ENCODE assay signal across 19 mouse cellular contexts in the genomic region with DNA sequence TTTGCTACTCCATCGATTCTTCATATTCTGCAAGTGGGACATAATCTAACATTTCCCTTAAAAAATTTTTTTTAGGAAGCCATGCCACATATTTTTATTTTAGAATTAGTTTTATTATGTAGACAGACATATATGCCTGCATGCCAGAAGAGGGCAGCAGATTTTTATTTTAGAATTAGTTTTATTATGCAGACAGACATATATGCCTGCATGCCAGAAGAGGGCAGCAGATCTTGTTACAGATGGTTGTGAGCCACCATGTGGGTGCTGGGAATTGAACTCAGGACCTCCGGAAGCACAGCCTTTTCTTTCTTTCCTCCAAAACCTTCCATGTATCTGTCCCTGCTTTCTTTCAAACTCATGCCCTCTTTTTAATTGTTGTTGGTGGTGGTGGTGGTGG. TPM values are rescaled to one million over a fixed set of nuclear protein-coding genes. Genes with fewer than 3 reads are reported as not detected.
A peak's percentile ranks its signal among the peaks of the same experiment; 100 is the strongest.
DNase-seq lines count a peak whose midpoint lies in the region; ATAC-seq and TF ChIP-seq lines count a peak whose summit lies in the region.
"Had no signal": no experiment of that assay in that cellular context is flagged by ENCODE, and none has a peak within 500 bp of the region (broad histone marks: within the 10 kb centered on the region; RNA-seq: fewer than 3 reads in every experiment).

No protein-coding gene starts in this region.

- TF ChIP-seq RAD21 in CH12.LX (IDR thresholded peaks at IDR 0.05; ENCODE audit: low read depth, low read length) = peak; percentile 33

- no peak overlapping the region for H3K9ac ChIP-seq in liver, embryonic 14.5 days (replicated peaks)
- H3K9ac ChIP-seq in liver, embryonic 12.5 days = no peak overlapping the region
- H3K9ac ChIP-seq in CH12.LX (ENCODE audit: insufficient read depth, low read depth) = no peak overlapping the region
- H3K9ac ChIP-seq: embryonic facial prominence, embryonic 13.5 days; heart, embryonic 15.5 days; limb, embryonic 15.5 days; neural tube, embryonic 15.5 days had no signal

- no peak overlapping the region for H3K4me2 ChIP-seq in liver, embryonic 14.5 days (ENCODE audit: low read depth)
- no peak overlapping the region for H3K4me2 ChIP-seq in liver, embryonic 12.5 days
- H3K4me2 ChIP-seq in CH12.LX (ENCODE audit: insufficient read depth, low read depth, poor library complexity, severe bottlenecking) = no peak overlapping the region
- H3K4me2 ChIP-seq: embryonic facial prominence, embryonic 13.5 days; heart, embryonic 15.5 days; limb, embryonic 15.5 days; neural tube, embryonic 15.5 days had no signal

- H3K27ac ChIP-seq in gastrocnemius, adult 2 months = no peak overlapping the region
- H3K27ac ChIP-seq in liver, embryonic 14.5 days = no peak overlapping the region
- H3K27ac ChIP-seq in liver, embryonic 12.5 days = no peak overlapping the region
- no peak overlapping the region for H3K27ac ChIP-seq in CH12.LX (ENCODE audit: insufficient read depth, low read depth)
- H3K27ac ChIP-seq in small intestine, adult 2 months (ENCODE audit: insufficient read depth, low read depth, low read length) = no peak overlapping the region
- H3K27ac ChIP-seq: embryonic facial prominence, embryonic 13.5 days; heart, embryonic 15.5 days; limb, embryonic 15.5 days; neural tube, embryonic 15.5 days had no signal

- H3K36me3 ChIP-seq in liver, embryonic 14.5 days (replicated peaks; ENCODE audit: control insufficient read depth, insufficient read depth, low read depth) = no peaks in the 10 kb centered on the region
- H3K36me3 ChIP-seq in liver, embryonic 12.5 days = peaks cover 18% of the 10 kb centered on the region
- H3K36me3 ChIP-seq in CH12.LX (replicated peaks in 1 of 2; ENCODE audit: control insufficient read depth in 1 of 2, insufficient read depth in 1 of 2, low read length in 1 of 2) = peaks cover 0 to 33% of the 10 kb centered on the region in 2 experiments
- H3K36me3 ChIP-seq in small intestine, adult 2 months (ENCODE audit: control insufficient read depth, insufficient read depth, low read length) = peaks cover 3% of the 10 kb centered on the region; the same call in 1 of the 2 replicates

- H3K4me3 ChIP-seq in gastrocnemius, adult 2 months = no peak overlapping the region
- H3K4me3 ChIP-seq in liver, embryonic 14.5 days (ENCODE audit: insufficient read depth in 1 of 2, low read depth in 2 of 2, low read length in 2 of 2) = no peak overlapping the region
- H3K4me3 ChIP-seq in liver, embryonic 12.5 days = no peak overlapping the region
- H3K4me3 ChIP-seq in CH12.LX (replicated peaks in 1 of 3; ENCODE audit: low read depth in 2 of 3, low read length in 2 of 3, poor library complexity in 1 of 3) = no peak overlapping the region
- H3K4me3 ChIP-seq in small intestine, adult 2 months (ENCODE audit: low read depth, low read length) = no peak overlapping the region
- H3K4me3 ChIP-seq: embryonic facial prominence, embryonic 13.5 days; heart, embryonic 15.5 days; limb, embryonic 15.5 days; neural tube, embryonic 15.5 days had no signal

- peaks cover 8% of the 10 kb centered on the region; the same call in 1 of the 2 replicates for H3K27me3 ChIP-seq in liver, embryonic 14.5 days (ENCODE audit: control insufficient read depth, insufficient read depth, low read length)
- peaks cover 37% of the 10 kb centered on the region for H3K27me3 ChIP-seq in liver, embryonic 12.5 days (replicated peaks)
- H3K27me3 ChIP-seq in CH12.LX (replicated peaks) = no peaks in the 10 kb centered on the region
- peaks cover 9% of the 10 kb centered on the region for H3K27me3 ChIP-seq in small intestine, adult 2 months (ENCODE audit: control insufficient read depth, insufficient read depth, low read length)
- H3K27me3 ChIP-seq: embryonic facial prominence, embryonic 13.5 days; heart, embryonic 15.5 days; limb, embryonic 15.5 days; neural tube, embryonic 15.5 days had no signal

- no peaks in the 10 kb centered on the region for H3K4me1 ChIP-seq in liver, embryonic 14.5 days (replicated peaks; ENCODE audit: control insufficient read depth in 2 of 2, insufficient read depth in 2 of 2, low read length in 1 of 2)
- peaks cover 14% of the 10 kb centered on the region; the same call in 1 of the 2 replicates for H3K4me1 ChIP-seq in liver, embryonic 12.5 days
- no peaks in the 10 kb centered on the region; a peak in 1 of 4 replicates for H3K4me1 ChIP-seq in CH12.LX (ENCODE audit: control insufficient read depth in 1 of 2, insufficient read depth in 2 of 2)
- peaks cover 2% of the 10 kb centered on the region; the same call in 1 of the 2 replicates for H3K4me1 ChIP-seq in small intestine, adult 2 months (ENCODE audit: control insufficient read depth, insufficient read depth, insufficient read length, low read length)

- intact Hi-C loops in gastrocnemius, adult 2 months (cut with DNase I) = no loop called here

- H3K9me3 ChIP-seq in liver, embryonic 14.5 days (ENCODE audit: control insufficient read depth, low read length) = no peaks in the 10 kb centered on the region
- no peaks in the 10 kb centered on the region for H3K9me3 ChIP-seq in liver, embryonic 12.5 days (replicated peaks)
- H3K9me3 ChIP-seq in CH12.LX (replicated peaks; ENCODE audit: low read length) = peaks cover 4% of the 10 kb centered on the region
- H3K9me3 ChIP-seq: embryonic facial prominence, embryonic 13.5 days; heart, embryonic 15.5 days; limb, embryonic 15.5 days; neural tube, embryonic 15.5 days had no signal

- WGBS in liver, embryonic 14.5 days (ENCODE audit: insufficient replicate concordance) = 72% methylated on average over 2 of the region's 2 CpGs
- 79% methylated on average over 2 of the region's 2 CpGs for WGBS in liver, embryonic 12.5 days (ENCODE audit: insufficient replicate concordance)
- WGBS in small intestine, adult 2 months = 94% methylated on average over 2 of the region's 2 CpGs

- TF ChIP-seq EP300 in liver, embryonic 14.5 days (IDR thresholded peaks at IDR 0.05; ENCODE audit: low read depth) = no peak
- TF ChIP-seq EP300 in CH12.LX (IDR thresholded peaks at IDR 0.05; ENCODE audit: low read length) = no peak

- TF ChIP-seq POLR2A in CH12.LX (IDR thresholded peaks at IDR 0.05; ENCODE audit: low read depth, low read length) = no peak
- no peak for TF ChIP-seq POLR2A in small intestine, adult 2 months (IDR thresholded peaks at IDR 0.05; ENCODE audit: low read depth, low read length)

- in situ Hi-C loops in CH12.LX (cut with MboI; ENCODE audit: low pct_ligation_motif_present, low pct_unique_long_range_greater_than_20kb, low sequenced_read_pairs) = loop anchor here (25.0 kb wide), 1 partner anchor 356 kb away; the partner anchor contains the start of gene Cck

- ATAC-seq in liver, embryonic 14.5 days (ENCODE audit: insufficient read depth) = no peak
- ATAC-seq in liver, embryonic 12.5 days = no peak

- dilution Hi-C loops in CH12.LX (cut with MboI; ENCODE audit: extremely low pct_ligation_motif_present, extremely low pct_unique_long_range_greater_than_20kb, low sequenced_read_pairs) = no loop called here

- H3K79me2 ChIP-seq in CH12.LX (replicated peaks; ENCODE audit: control insufficient read depth, extremely low read depth, insufficient read depth, poor library complexity, severe bottlenecking) = no peaks in the 10 kb centered on the region

- peak; percentile 28 for TF ChIP-seq CTCF in gastrocnemius, adult 2 months (IDR thresholded peaks at IDR 0.05)
- TF ChIP-seq CTCF in liver, embryonic 14.5 days (IDR thresholded peaks at IDR 0.05; ENCODE audit: low read depth) = peak; percentile 45; the same call in 1 of the 2 replicates
- TF ChIP-seq CTCF in CH12.LX (conservative IDR thresholded peaks at IDR 0.05 in 1 of 2, IDR thresholded peaks at IDR 0.05 in 1 of 2; ENCODE audit: low read depth in 2 of 2, low read length in 2 of 2) = peak in 1 of 2 experiments; percentile 62; a peak in 2 of 4 replicates
- TF ChIP-seq CTCF in small intestine, adult 2 months (IDR thresholded peaks at IDR 0.05; ENCODE audit: extremely low read depth, insufficient read length, insufficient replicate concordance, low read depth, low read length) = peak; percentile 26; the same call in 1 of the 2 replicates

- DNase-seq in gastrocnemius, adult 2 months = no peak
- DNase-seq in gastrocnemius, postnatal 10 days = no peak
- no peak for DNase-seq in liver, embryonic 14.5 days (ENCODE audit: low read depth in 3 of 3, low spot score in 3 of 3)
- DNase-seq in CH12.LX (ENCODE audit: extremely low read depth) = peak; percentile 26
- DNase-seq in adrenal gland, adult 18-20 months (ENCODE audit: low spot score in 2 of 2) = no peak
- DNase-seq: cerebellum, adult 11-12 months; cerebellum, postnatal 36 days; kidney, adult 8-10 months; lung, postnatal 10 days; retina, postnatal 1 day; thymus, postnatal 14 days had no signal

RNA-seq across cellular contexts. Expression of gene Ccdc13, which starts 3.7 kb away (rescaled TPM):
- under 1 TPM in 1 of 2 experiments, not detected in 1; 0.23 TPM for total RNA-seq in gastrocnemius, adult 2 months (2021)
- total RNA-seq in gastrocnemius, postnatal 10 days (2021) = under 1 TPM; 0.79 to 0.85 TPM
- polyA plus RNA-seq in liver, embryonic 14.5 days (2012; rRNA removed) = not detected in 2 replicates
- polyA plus RNA-seq in liver, embryonic 14.5 days (2014; fragmentation: Nextera tagmentation; extraction: Ambion mirVana) = not detected in 2 replicates
- not detected in 2 replicates for polyA plus RNA-seq in liver, embryonic 12.5 days (2016; fragmentation: Nextera tagmentation; extraction: Ambion mirVana)
- total RNA-seq in CH12.LX (2012; rRNA removed) (0.25 and 0.34 TPM in 2 replicates), CH12.LX (2014; rRNA removed) (not detected in 2 replicates)
- polyA plus RNA-seq in CH12.LX (2012; ENCODE audit: insufficient read length, low read depth) = 0.11 TPM in 1 of 2 replicates, not detected in the other
- polyA plus RNA-seq in small intestine, adult 2 months (2012; rRNA removed) = 0.65 TPM in 1 of 2 replicates, not detected in the other
- total RNA-seq in adrenal gland, adult 18-20 months (2021) = under 1 TPM; 0.70 to 0.93 TPM
- polyA plus RNA-seq: heart, embryonic 15.5 days had no signal

RNA-seq across cellular contexts. Expression of gene Higd1a, which starts 15.2 kb away (rescaled TPM):
- total RNA-seq in gastrocnemius, adult 2 months (2021) = 100 to 1,000 TPM in 1 of 2 experiments, 10 to 100 TPM in 1; 89.1 to 111 TPM
- total RNA-seq in gastrocnemius, postnatal 10 days (2021) = 10 to 100 TPM; 75.4 to 98.1 TPM
- polyA plus RNA-seq in liver, embryonic 14.5 days (2012; rRNA removed) = 12.9 and 20.8 TPM in 2 replicates
- polyA plus RNA-seq in liver, embryonic 14.5 days (2014; fragmentation: Nextera tagmentation; extraction: Ambion mirVana) = 97.4 and 119 TPM in 2 replicates
- polyA plus RNA-seq in liver, embryonic 12.5 days (2016; fragmentation: Nextera tagmentation; extraction: Ambion mirVana) = 135 and 145 TPM in 2 replicates
- total RNA-seq in CH12.LX (2012; rRNA removed) (118 and 132 TPM in 2 replicates), CH12.LX (2014; rRNA removed) (90.6 and 93.2 TPM in 2 replicates)
- polyA plus RNA-seq in CH12.LX (2012; ENCODE audit: insufficient read length, low read depth) = 75.4 and 79.3 TPM in 2 replicates
- 7.0 and 11.4 TPM in 2 replicates for polyA plus RNA-seq in small intestine, adult 2 months (2012; rRNA removed)
- 100 to 1,000 TPM in 1 of 2 experiments, 10 to 100 TPM in 1; 89.4 to 116 TPM for total RNA-seq in adrenal gland, adult 18-20 months (2021)

RNA-seq across cellular contexts. Expression of gene Hhatl, which starts 50.6 kb away (rescaled TPM):
- total RNA-seq in gastrocnemius, adult 2 months (2021) = 100 to 1,000 TPM; 151 to 153 TPM
- 100 to 1,000 TPM; 256 to 285 TPM for total RNA-seq in gastrocnemius, postnatal 10 days (2021)
- polyA plus RNA-seq in liver, embryonic 14.5 days (2012; rRNA removed) = 0.05 TPM in 1 of 2 replicates, not detected in the other
- not detected in 2 replicates for polyA plus RNA-seq in liver, embryonic 14.5 days (2014; fragmentation: Nextera tagmentation; extraction: Ambion mirVana)
- not detected in 2 replicates for polyA plus RNA-seq in liver, embryonic 12.5 days (2016; fragmentation: Nextera tagmentation; extraction: Ambion mirVana)
- total RNA-seq in CH12.LX (2012; rRNA removed) (not detected in 2 replicates), CH12.LX (2014; rRNA removed) (not detected in 2 replicates)
- polyA plus RNA-seq in CH12.LX (2012; ENCODE audit: insufficient read length, low read depth) = not detected in 2 replicates
- 5.1 and 5.2 TPM in 2 replicates for polyA plus RNA-seq in small intestine, adult 2 months (2012; rRNA removed)
- total RNA-seq in adrenal gland, adult 18-20 months (2021) = not detected
- polyA plus RNA-seq: hindbrain, embryonic 11.5 days had no signal

RNA-seq across cellular contexts. Expression of gene Ackr2, which starts 55.2 kb away (rescaled TPM):
- total RNA-seq in gastrocnemius, adult 2 months (2021) = 1 to 10 TPM; 1.2 to 3.6 TPM
- 1 to 10 TPM; 1.6 to 2.2 TPM for total RNA-seq in gastrocnemius, postnatal 10 days (2021)
- 0.07 and 0.08 TPM in 2 replicates for polyA plus RNA-seq in liver, embryonic 14.5 days (2012; rRNA removed)
- 0.20 and 0.37 TPM in 2 replicates for polyA plus RNA-seq in liver, embryonic 14.5 days (2014; fragmentation: Nextera tagmentation; extraction: Ambion mirVana)
- 0.16 and 0.19 TPM in 2 replicates for polyA plus RNA-seq in liver, embryonic 12.5 days (2016; fragmentation: Nextera tagmentation; extraction: Ambion mirVana)
- total RNA-seq in CH12.LX (2012; rRNA removed) (2.9 and 4.5 TPM in 2 replicates), CH12.LX (2014; rRNA removed) (9.8 TPM in 2 replicates)
- 13.0 and 13.9 TPM in 2 replicates for polyA plus RNA-seq in CH12.LX (2012; ENCODE audit: insufficient read length, low read depth)
- 0.42 and 1.4 TPM in 2 replicates for polyA plus RNA-seq in small intestine, adult 2 months (2012; rRNA removed)
- total RNA-seq in adrenal gland, adult 18-20 months (2021) = 1 to 10 TPM; 1.8 to 2.1 TPM
- polyA plus RNA-seq: C2C12; embryonic facial prominence, embryonic 13.5 days had no signal

Comparison
In these comparisons a context has a peak if more than half of its experiments do, and no peak if none do; other contexts are left out.
1. RNA of gene Hhatl, which starts 50.6 kb away (total RNA-seq): 256 to 285 TPM in gastrocnemius, postnatal 10 days and 151 to 153 TPM in gastrocnemius, adult 2 months; not detected in adrenal gland, adult 18-20 months and not detected in CH12.LX; every median in the first group is over 100 times any median in the second.